Mouse (Mus musculus) lung, embryonic 14.5 days (tissue): ENCODE results near the gene Nptx2. TPM values are rescaled to one million over a fixed set of nuclear protein-coding genes. Genes with fewer than 3 reads are reported as not detected.

Experiments
- ATAC-seq: fragments of 200-750 bp; cut with Nextera tagmentation; 2 replicates; pipeline ENCODE4 v1.8.0; 2017; ENCODE audit warnings: mild to moderate bottlenecking, moderate TSS enrichment, moderate library complexity; ENCODE audit not compliant: insufficient read depth
- DNase-seq: peaks from one replicate; pipeline ENCODE4 v3.0.0-alpha.2; 2015
- H3K27ac ChIP-seq: fragments of 300-500 bp; sonication (generic); 2 replicates; pipeline ENCODE4 v1.5.1; 2014; ENCODE audit warnings: low read depth, mild to moderate bottlenecking, moderate library complexity
- H3K27me3 ChIP-seq: fragments of 300-500 bp; sonication (generic); 2 replicates; pipeline ENCODE4 v1.6.1; 2014; ENCODE audit warnings: low read length, control low read depth; ENCODE audit not compliant: insufficient read depth
- H3K36me3 ChIP-seq: fragments of 300-500 bp; sonication (generic); 2 replicates; pipeline ENCODE4 v1.6.1; 2014; ENCODE audit warnings: control low read depth; ENCODE audit not compliant: insufficient read depth
- H3K4me1 ChIP-seq: fragments of 300-500 bp; sonication (generic); 2 replicates; pipeline ENCODE4 v1.6.1; 2014; ENCODE audit warnings: antibody characterized with exemption, control low read depth; ENCODE audit not compliant: insufficient read depth
- H3K4me2 ChIP-seq: fragments of 300-500 bp; sonication (generic); 2 replicates; pipeline ENCODE4 v1.6.1; 2014; ENCODE audit warnings: mild to moderate bottlenecking
- H3K4me3 ChIP-seq: fragments of 300-500 bp; sonication (generic); 2 replicates; pipeline ENCODE4 v1.5.1; 2014; ENCODE audit warnings: low read depth, low read length
- H3K9ac ChIP-seq: fragments of 300-500 bp; sonication (generic); 2 replicates; pipeline ENCODE4 v1.6.1; 2014
- H3K9me3 ChIP-seq: fragments of 300-500 bp; sonication (generic); 2 replicates; pipeline ENCODE4 v1.6.1; 2016; ENCODE audit warnings: low read depth, low read length, control low read depth
- CTCF ChIP-seq: IDR thresholded peaks from 2 replicates; pipeline ENCODE4 v1.5.1; 2016; ENCODE audit warnings: antibody characterized with exemption, low read depth
- WGBS: fragments of 180-500 bp; shearing (Covaris S2); extraction: QIAGEN DNeasy Blood & Tissue Kit; methylation state at CpG from one replicate; pipeline ENCODE4 v1.1.7; 2014; 5-methylcytosine and 5-hydroxymethylcytosine counted together
- polyA plus RNA-seq: library from polyadenylated mRNA; unstranded; fragments of >200 nt; fragmentation: Nextera tagmentation; extraction: Ambion mirVana; gene quantifications from 2 replicates; pipeline ENCODE4 v1.2.1, GENCODE M21; 2014

The Nptx2 gene
- 0.47 and 0.74 TPM in 2 replicates for polyA plus RNA-seq

DNA sequence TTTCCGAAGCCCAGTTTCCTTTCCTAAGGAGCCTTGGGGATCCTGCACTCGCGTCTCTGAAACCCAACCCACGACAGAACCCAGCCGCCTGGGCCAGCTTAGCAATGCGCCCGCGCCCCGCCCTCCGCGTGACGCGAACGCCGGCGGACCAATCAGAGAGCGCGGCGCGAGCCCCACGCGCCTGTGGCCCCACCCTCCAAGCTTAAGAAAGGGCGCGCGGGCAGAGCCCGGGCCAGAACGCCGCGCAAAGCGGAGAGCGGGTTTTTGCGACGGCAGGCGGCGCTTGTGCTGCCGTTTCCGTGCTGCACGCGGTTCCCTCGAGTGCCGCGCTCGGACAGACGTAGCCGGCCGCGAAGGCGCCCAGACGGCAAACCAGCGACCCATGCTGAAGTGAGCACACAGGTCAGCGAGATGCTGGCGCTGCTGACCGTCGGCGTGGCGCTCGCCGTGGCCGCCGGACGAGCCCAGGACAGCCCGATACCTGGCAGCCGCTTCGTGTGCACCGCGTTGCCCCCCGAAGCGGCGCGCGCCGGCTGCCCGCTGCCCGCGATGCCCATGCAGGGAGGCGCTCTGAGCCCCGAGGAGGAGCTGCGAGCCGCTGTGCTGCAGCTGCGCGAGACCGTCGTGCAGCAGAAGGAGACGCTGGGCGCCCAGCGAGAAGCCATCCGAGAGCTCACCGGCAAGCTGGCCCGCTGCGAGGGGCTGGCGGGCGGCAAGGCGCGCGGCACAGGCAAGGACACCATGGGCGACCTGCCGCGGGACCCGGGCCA, at the start of gene Nptx2:
Gene Nptx2, plus strand, starts transcription at position 250 of the 770 bp plus-strand sequence.
- peak within 1 kb of the TSS; percentile 29 for H3K4me3 ChIP-seq
- no peak within 1 kb of the TSS for H3K27ac ChIP-seq
- peak; percentile 97 for ATAC-seq
- TF ChIP-seq CTCF = peak; percentile 25; the same call in 1 of the 2 replicates
- H3K4me1 ChIP-seq = no peaks in the 10 kb centered on the region; the same call in 1 of the 2 replicates
- peak within 1 kb of the TSS; percentile 59 for H3K4me2 ChIP-seq
- no peak within 1 kb of the TSS for H3K9ac ChIP-seq
- DNase-seq = peak; percentile 91
- peaks cover 47% of the 10 kb centered on the region for H3K27me3 ChIP-seq
- H3K9me3 ChIP-seq = no peaks in the 10 kb centered on the region
- WGBS = 1% methylated on average over 92 of the region's 99 CpGs
- no peaks in the 10 kb centered on the region for H3K36me3 ChIP-seq

DNA sequence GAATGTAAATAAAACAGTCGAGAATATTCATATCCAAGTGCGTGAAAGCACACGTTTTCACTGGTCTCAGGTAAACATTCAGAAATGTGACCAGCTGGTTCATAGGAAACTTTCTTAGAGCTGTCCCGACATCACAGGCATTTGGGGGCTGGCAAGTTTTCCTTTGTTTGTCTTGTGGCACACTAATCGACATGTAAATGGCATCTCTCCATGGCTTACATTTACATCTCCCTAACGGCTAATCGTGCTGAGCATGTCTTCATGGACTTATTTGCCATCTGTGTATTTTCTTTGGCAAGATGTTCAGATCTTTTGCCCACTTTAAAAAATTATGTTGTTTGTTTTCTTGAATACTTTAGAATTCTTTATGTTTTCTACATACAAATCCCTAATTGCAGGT, 49.2 kb upstream of the Nptx2 start:
- TF ChIP-seq CTCF = no peak
- H3K4me2 ChIP-seq = no peak overlapping the region
- WGBS = 79% methylated on average over 7 of the region's 7 CpGs
- DNase-seq (no peak), ATAC-seq (no peak)
- no peak overlapping the region for H3K27ac ChIP-seq
- no peaks in the 10 kb centered on the region for H3K9me3 ChIP-seq
- no peaks in the 10 kb centered on the region for H3K27me3 ChIP-seq
- no peaks in the 10 kb centered on the region for H3K36me3 ChIP-seq
- no peak overlapping the region for H3K9ac ChIP-seq
- H3K4me3 ChIP-seq = no peak overlapping the region
- H3K4me1 ChIP-seq = no peaks in the 10 kb centered on the region

DNA sequence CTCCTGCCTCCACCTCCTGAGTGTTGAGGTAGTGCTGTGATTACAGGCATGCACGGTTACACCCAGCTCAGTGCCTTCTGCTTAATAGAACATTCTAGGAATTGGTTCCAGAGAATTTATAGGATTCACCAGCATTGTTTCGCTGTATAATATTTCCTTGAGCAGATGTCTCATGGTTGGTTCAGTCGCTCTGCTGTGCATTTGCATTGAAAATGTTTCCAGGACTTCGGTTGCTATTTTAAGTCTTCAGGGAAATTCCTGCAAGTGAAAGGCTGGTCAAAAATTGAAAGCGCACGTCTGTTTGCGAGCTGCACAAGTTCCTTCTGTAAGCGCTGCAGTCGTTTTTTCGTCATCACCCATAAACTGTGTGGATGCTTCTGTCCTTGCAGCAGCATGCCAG, 41.5 kb upstream of the Nptx2 start:
- H3K4me2 ChIP-seq = no peak overlapping the region
- H3K4me1 ChIP-seq = no peaks in the 10 kb centered on the region
- no peaks in the 10 kb centered on the region for H3K9me3 ChIP-seq
- H3K27me3 ChIP-seq = no peaks in the 10 kb centered on the region
- DNase-seq (no peak), ATAC-seq (no peak)
- no peaks in the 10 kb centered on the region for H3K36me3 ChIP-seq
- H3K27ac ChIP-seq = no peak overlapping the region
- H3K9ac ChIP-seq = no peak overlapping the region
- 87% methylated on average over 10 of the region's 10 CpGs for WGBS
- TF ChIP-seq CTCF = no peak
- no peak overlapping the region for H3K4me3 ChIP-seq

DNA sequence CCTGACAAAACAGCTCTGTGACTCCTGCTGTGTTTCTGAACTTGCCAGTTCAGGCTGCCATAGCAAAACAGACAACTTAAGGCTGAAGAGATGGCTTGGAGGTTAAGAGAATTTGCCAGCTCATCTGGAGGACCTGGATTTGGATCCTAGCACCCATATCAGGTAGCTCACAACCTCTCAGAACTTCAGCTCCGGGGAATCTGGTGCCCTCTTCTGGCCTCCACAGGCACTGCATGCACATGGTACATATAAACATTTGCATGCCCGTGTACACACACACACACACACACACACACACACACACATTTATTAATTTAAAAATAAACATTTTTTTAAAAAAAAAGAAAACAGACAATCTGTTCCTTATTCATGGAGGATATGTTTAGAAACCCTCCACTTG, 40.0 kb upstream of the Nptx2 start:
- TF ChIP-seq CTCF = peak; percentile 25; the same call in 1 of the 2 replicates
- Histone ChIP-seq H3K27ac (no peak overlapping the region), H3K9ac (no peak overlapping the region), H3K4me3 (no peak overlapping the region), H3K4me1 (no peaks in the 10 kb centered on the region), H3K9me3 (no peaks in the 10 kb centered on the region), H3K4me2 (no peak overlapping the region), H3K27me3 (no peaks in the 10 kb centered on the region), H3K36me3 (no peaks in the 10 kb centered on the region)
- no peak for DNase-seq
- 92% methylated on average over 2 of the region's 2 CpGs for WGBS
- ATAC-seq = no peak

DNA sequence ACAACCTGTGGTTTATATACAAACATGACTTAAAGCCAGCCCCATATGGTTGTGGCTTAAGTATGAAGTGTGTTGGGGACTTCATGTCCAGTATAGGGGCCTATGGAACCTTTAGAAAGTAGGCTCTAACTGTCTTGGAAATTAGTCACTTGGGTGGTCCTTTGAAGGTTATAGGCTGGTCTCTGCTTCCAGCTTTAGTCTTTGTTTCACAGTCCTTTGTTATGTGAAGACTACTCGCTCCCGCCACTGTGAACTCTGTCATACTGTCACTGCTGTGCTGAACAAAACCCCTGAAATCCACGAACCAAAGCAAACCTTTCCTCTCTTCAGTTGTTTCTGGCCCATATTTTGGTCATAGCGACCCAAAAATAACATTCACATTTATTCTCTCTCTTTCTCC, 39.5 kb upstream of the Nptx2 start:
- 67% methylated on average over 4 of the region's 4 CpGs for WGBS
- no peak for ATAC-seq
- no peak overlapping the region for H3K4me2 ChIP-seq

DNA sequence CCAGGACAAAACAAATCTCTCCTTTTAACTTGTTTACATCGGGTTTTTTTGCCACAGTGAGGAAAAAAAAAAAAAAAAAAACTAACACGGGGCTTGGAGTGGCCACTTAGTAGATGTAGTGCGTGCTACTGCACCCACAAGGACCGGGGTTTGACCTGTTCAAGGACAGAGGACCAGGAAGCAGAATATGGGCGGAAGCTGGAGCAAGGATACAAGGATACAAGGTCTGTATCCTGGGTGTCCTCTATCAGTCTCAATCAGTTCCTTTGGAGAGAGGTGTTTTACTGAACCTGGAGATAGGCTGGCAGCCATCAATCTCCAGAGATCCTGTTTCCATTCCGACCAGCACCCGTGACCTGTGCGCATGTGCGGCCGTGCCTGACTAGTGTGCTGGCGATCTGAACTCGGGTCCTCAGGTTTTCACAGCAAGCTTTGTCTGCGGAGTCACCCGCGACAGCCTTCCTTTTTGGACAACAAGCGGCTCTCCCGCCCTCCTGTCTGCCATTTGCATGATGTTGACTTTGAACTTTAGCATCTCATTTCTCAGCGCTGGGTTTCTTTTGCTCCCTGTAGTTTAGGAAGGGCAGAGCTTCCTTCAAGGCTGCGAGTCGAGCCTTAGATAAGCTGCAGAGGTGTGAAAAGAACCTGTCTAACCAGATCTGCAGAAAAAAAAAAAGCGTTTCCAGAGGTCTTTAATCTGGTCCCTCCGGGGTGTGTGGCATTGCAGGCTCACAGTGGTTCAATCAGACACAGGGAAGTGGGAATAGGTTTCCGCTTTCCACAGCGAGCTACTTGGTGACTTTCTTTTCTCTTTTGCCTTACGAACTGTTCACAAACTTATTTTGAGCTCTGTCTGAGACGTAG, 38.8 kb upstream of the Nptx2 start:
- TF ChIP-seq CTCF = no peak
- Histone ChIP-seq H3K4me3 (no peak overlapping the region), H3K27ac (no peak overlapping the region), H3K4me1 (no peaks in the 10 kb centered on the region), H3K4me2 (peak overlapping the region; percentile 30), H3K36me3 (no peaks in the 10 kb centered on the region), H3K9ac (no peak overlapping the region), H3K9me3 (no peaks in the 10 kb centered on the region), H3K27me3 (no peaks in the 10 kb centered on the region)
- ATAC-seq (no peak), DNase-seq (peak; percentile 62)
- 18% methylated on average over 26 of the region's 26 CpGs for WGBS

More for the DNA sequence above, 39.5 kb upstream of the Nptx2 start:
- no peak for TF ChIP-seq CTCF
- Histone ChIP-seq H3K36me3 (no peaks in the 10 kb centered on the region), H3K4me1 (no peaks in the 10 kb centered on the region), H3K9ac (no peak overlapping the region), H3K27me3 (no peaks in the 10 kb centered on the region), H3K4me3 (no peak overlapping the region), H3K27ac (no peak overlapping the region), H3K9me3 (no peaks in the 10 kb centered on the region)
- no peak for DNase-seq

DNA sequence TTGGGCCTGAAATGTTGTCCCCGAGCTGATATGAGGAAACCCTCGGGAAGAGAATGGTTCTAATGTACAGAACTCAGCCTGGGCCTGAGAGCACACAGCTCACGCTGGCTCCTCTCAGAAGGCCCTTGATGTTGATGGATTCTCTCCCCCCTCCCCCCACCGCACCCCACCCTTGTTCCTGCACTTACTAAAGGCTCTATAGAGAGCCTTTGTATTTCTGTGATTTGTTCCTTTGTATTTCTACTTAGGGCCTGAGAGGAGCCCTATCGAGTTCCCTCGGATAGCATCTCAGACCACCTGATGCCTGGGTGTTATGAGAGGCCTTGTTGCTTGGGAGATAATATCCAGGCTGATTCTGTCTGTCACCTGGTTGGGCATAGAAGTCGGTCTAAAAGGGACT, 36.3 kb upstream of the Nptx2 start:
- no peak overlapping the region for H3K27ac ChIP-seq
- DNase-seq (no peak), ATAC-seq (no peak)
- H3K4me1 ChIP-seq = no peaks in the 10 kb centered on the region
- no peaks in the 10 kb centered on the region for H3K36me3 ChIP-seq
- no peaks in the 10 kb centered on the region for H3K9me3 ChIP-seq
- H3K4me2 ChIP-seq = no peak overlapping the region
- H3K9ac ChIP-seq = no peak overlapping the region
- TF ChIP-seq CTCF = no peak
- no peaks in the 10 kb centered on the region for H3K27me3 ChIP-seq
- no peak overlapping the region for H3K4me3 ChIP-seq
- WGBS = 39% methylated on average over 7 of the region's 7 CpGs
